Mouse (Mus musculus) myocyte (in vitro differentiated cells): Measurements from ENCODE around the gene Srsf3.

Source experiments
- MAX ChIP-seq: IDR thresholded peaks from one replicate; pipeline ENCODE4 v1.6.1; 2011; ENCODE audit warnings: low read depth, mild to moderate bottlenecking, control low read depth
- MYOG ChIP-seq, 3 experiments: IDR thresholded peaks; one replicate each; pipeline ENCODE4 v1.6.1; 2011; ENCODE audit warnings: control low read depth in 2 of 3, low read depth in 2 of 3, mild to moderate bottlenecking in 2 of 3; ENCODE audit not compliant: insufficient read length in 2 of 3, control insufficient read depth in 1 of 3, insufficient read depth in 1 of 3
- POLR2A ChIP-seq: IDR thresholded peaks from one replicate; pipeline ENCODE4 v1.6.1; 2011; ENCODE audit warnings: low read depth, mild to moderate bottlenecking, control low read depth, moderate library complexity; ENCODE audit not compliant: insufficient read length
- POLR2AphosphoS2 ChIP-seq: IDR thresholded peaks from one replicate; pipeline ENCODE4 v1.6.1; 2011; ENCODE audit warnings: low read depth, control low read depth; ENCODE audit not compliant: insufficient read length
- TCF3 ChIP-seq: IDR thresholded peaks from one replicate; pipeline ENCODE4 v1.6.1; 2011; ENCODE audit warnings: low read depth, control low read depth; ENCODE audit not compliant: insufficient read length

GRCm38 (mm10) chr17:29047697-29048514 is 15.5 kb downstream of the Srsf3 start:
- TF ChIP-seq POLR2A, result peak; percentile 44
- peak; percentile 93 for TF ChIP-seq POLR2AphosphoS2
- TF ChIP-seq MAX, result no peak
- no peak for TF ChIP-seq MYOG (IDR thresholded peaks at IDR 0.05; ENCODE audit: control insufficient read depth in 1 of 3, insufficient read depth in 1 of 3, insufficient read length in 2 of 3, low read depth in 2 of 3)
- TF ChIP-seq TCF3, result no peak
